16 mouse cellular contexts compared by ENCODE assay signal in genomic region chr9:77463195-77463594, GRCm38 (mm10).
DNase-seq lines count a peak whose midpoint lies in the region; ATAC-seq lines count a peak whose summit lies in the region.
"Had no signal": no experiment of that assay in that cellular context is flagged by ENCODE, and none has a peak within 500 bp of the region (broad histone marks: within the 10 kb centered on the region; RNA-seq: fewer than 3 reads in every experiment).

No protein-coding gene starts in this region.

- H3K9ac ChIP-seq in heart, embryonic 12.5 days, result no peak overlapping the region
- no peak overlapping the region for H3K9ac ChIP-seq in liver, embryonic 16.5 days (ENCODE audit: low read depth, low read length)
- H3K9ac ChIP-seq: forebrain, embryonic 13.5 days; liver, embryonic 12.5 days; midbrain, embryonic 13.5 days had no signal

- H3K27me3 ChIP-seq in heart, embryonic 12.5 days (replicated peaks), result no peaks in the 10 kb centered on the region
- no peaks in the 10 kb centered on the region for H3K27me3 ChIP-seq in liver, embryonic 16.5 days (ENCODE audit: control insufficient read depth, insufficient read depth, low read depth, low read length)
- H3K27me3 ChIP-seq in hindbrain, embryonic 10.5 days (ENCODE audit: insufficient read depth, poor library complexity, severe bottlenecking), result no peaks in the 10 kb centered on the region
- H3K27me3 ChIP-seq: forebrain, embryonic 13.5 days; liver, embryonic 12.5 days; midbrain, embryonic 13.5 days had no signal

- 26% methylated on average over 4 of the region's 4 CpGs for WGBS in heart, embryonic 12.5 days
- 33% methylated on average over 4 of the region's 4 CpGs for WGBS in liver, embryonic 16.5 days (ENCODE audit: insufficient replicate concordance)
- 61% methylated on average over 4 of the region's 4 CpGs for WGBS in hindbrain, embryonic 10.5 days

- peaks cover 8% of the 10 kb centered on the region; the same call in 1 of the 2 replicates for H3K36me3 ChIP-seq in heart, embryonic 12.5 days
- H3K36me3 ChIP-seq in liver, embryonic 16.5 days (ENCODE audit: control insufficient read depth, insufficient read depth), result no peaks in the 10 kb centered on the region
- H3K36me3 ChIP-seq in hindbrain, embryonic 10.5 days, result peaks cover 7% of the 10 kb centered on the region
- H3K36me3 ChIP-seq: midbrain, embryonic 13.5 days had no signal

- peaks cover 54% of the 10 kb centered on the region for H3K4me1 ChIP-seq in heart, embryonic 12.5 days (replicated peaks)
- no peaks in the 10 kb centered on the region; the same call in none of the 2 replicates for H3K4me1 ChIP-seq in liver, embryonic 16.5 days (ENCODE audit: control insufficient read depth, low read depth, low read length)
- peaks cover 22% of the 10 kb centered on the region for H3K4me1 ChIP-seq in hindbrain, embryonic 10.5 days (replicated peaks)

- H3K4me3 ChIP-seq in heart, embryonic 12.5 days, result no peak overlapping the region
- H3K4me3 ChIP-seq in liver, embryonic 16.5 days (ENCODE audit: low read depth, low read length), result no peak overlapping the region
- H3K4me3 ChIP-seq in hindbrain, embryonic 10.5 days, result no peak overlapping the region
- H3K4me3 ChIP-seq: forebrain, embryonic 13.5 days; liver, embryonic 12.5 days; midbrain, embryonic 13.5 days had no signal

- no peak for DNase-seq in heart, postnatal 25 days (ENCODE audit: low spot score)
- no peak for DNase-seq in liver
- DNase-seq in hindbrain, embryonic 10.5 days (ENCODE audit: low spot score), result no peak
- DNase-seq in left cerebral cortex, adult 11 months (ENCODE audit: low spot score), result no peak
- DNase-seq: cerebellum, adult 11 months; cerebellum, postnatal 36 days; gastrocnemius, postnatal 36 days; layer of hippocampus, adult 9-11 months; lung, postnatal 14 days; right cerebral cortex, postnatal 25 days had no signal

- H3K4me2 ChIP-seq in heart, embryonic 12.5 days, result no peak overlapping the region
- H3K4me2 ChIP-seq in liver, embryonic 16.5 days (ENCODE audit: low read depth, low read length), result no peak overlapping the region
- H3K4me2 ChIP-seq: forebrain, embryonic 13.5 days; liver, embryonic 12.5 days; midbrain, embryonic 13.5 days had no signal

- no peak for ATAC-seq in heart, embryonic 12.5 days (ENCODE audit: insufficient number of reproducible peaks, low FRiP score)
- peak; percentile 47; the same call in 1 of the 2 replicates for ATAC-seq in liver, embryonic 16.5 days (ENCODE audit: low read depth)
- peak; percentile 51 for ATAC-seq in megakaryocyte, adult 5-6 weeks (ENCODE audit: poor library complexity, severe bottlenecking)
- ATAC-seq: midbrain, embryonic 13.5 days had no signal

- intact Hi-C loops in heart, postnatal 25 days (cut with DNase I), result no loop called here

- H3K27ac ChIP-seq in heart, embryonic 12.5 days (ENCODE audit: poor library complexity, severe bottlenecking), result peak overlapping the region; percentile 86
- H3K27ac ChIP-seq in liver, embryonic 16.5 days (ENCODE audit: low read length), result no peak overlapping the region
- no peak overlapping the region for H3K27ac ChIP-seq in hindbrain, embryonic 10.5 days
- H3K27ac ChIP-seq: forebrain, embryonic 13.5 days; liver, embryonic 12.5 days; midbrain, embryonic 13.5 days had no signal

- no peaks in the 10 kb centered on the region for H3K9me3 ChIP-seq in heart, embryonic 12.5 days (replicated peaks)
- H3K9me3 ChIP-seq in liver, embryonic 16.5 days (replicated peaks; ENCODE audit: control insufficient read depth, low read length), result no peaks in the 10 kb centered on the region
- no peaks in the 10 kb centered on the region for H3K9me3 ChIP-seq in hindbrain, embryonic 10.5 days
- H3K9me3 ChIP-seq: forebrain, embryonic 13.5 days; liver, embryonic 12.5 days; midbrain, embryonic 13.5 days had no signal
